Mouse (Mus musculus): Measurements from ENCODE around the gene Olfr247.
"Not testable (repeated sequence)": the region's sequence is repeated elsewhere in the genome, so short reads cannot be mapped to it uniquely, and the experiment has no call there.

Olfr247 gene

DNA sequence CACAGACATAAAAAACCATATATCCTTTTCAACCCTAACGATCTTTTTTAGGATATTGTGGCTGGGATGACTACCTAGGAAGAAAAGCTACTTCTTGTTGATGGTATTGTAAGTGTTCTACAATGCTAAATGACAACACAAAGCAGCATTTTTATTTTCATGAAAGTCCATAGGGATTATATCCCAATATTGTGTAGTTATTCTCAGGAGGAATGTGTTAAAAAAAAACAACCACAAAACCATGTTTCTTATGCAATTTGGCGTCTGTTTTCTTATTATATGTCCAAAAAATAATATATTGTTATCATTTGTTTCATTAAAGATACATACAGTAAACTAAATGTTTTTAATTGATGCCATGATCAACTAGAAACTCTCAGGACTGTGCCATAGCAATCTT, at the start of gene Olfr247:
Gene Olfr247 (minus strand): TSS at position 101 of the 400 bp plus-strand sequence.
- not testable (repeated sequence) for DNase-seq

DNA sequence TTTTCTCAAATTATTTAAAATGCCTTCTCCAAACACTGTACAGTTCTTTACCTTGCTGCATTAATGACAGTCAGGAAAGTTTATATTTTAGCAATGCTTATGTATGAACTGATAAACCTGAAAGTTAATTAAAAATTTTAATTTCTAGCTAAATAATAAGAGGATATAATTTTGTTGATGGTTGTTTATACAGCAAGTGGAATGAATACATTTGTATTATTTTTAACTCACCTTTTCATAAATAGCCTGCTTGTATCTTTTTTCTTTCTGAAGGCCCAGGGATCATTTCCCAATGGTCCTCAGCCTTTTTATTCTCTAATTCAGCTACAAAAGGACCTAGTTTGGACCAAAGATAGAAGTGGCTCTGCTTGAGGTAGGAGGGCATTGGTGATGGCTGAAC, 36.4 kb upstream of the Olfr247 start, which contains the start of gene Olfr820:
Gene Olfr820 (plus strand): TSS at position 301 of the 400 bp plus-strand sequence.
- no peak for DNase-seq

DNA sequence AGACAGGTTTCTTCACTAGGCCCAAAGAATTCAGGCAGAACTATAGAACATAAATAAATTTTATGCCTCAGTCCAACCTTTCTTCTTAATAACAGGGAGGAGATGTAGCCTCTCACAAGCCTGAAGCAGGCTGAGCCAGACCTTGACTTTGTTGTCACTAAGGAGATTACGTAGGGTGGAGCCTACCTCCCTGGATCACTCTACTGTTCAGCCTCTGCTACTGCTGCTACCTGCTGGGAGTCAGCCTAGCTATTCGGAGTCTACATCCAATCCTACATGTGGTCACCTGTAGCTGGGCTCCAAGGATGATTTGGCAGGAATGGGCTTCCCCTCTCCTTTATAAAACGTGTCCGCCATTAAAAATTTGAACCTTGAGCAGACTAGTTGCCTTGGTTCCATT, 29.4 kb upstream of the Olfr247 start:
- DNase-seq: not testable (repeated sequence)

DNA sequence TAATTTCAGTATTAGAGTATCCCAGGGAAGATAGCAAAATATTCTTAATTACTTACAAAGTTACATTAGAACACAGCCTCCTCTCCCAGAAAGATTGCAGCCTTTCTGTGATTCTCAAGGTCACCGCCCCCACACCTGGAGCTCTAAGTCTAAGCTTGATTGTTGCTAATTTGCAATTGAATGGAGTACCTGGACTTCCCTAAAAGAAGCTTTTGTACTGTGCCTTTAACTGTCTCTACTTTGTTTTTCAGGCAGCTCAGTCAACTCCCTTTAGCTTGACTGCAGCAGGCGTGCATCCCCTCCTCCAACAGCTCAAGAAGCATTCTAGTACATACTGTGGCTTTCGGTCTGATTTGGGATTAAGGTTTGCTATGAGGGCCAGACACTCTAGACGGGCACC, 28.2 kb upstream of the Olfr247 start:
- DNase-seq: not testable (repeated sequence)

DNA sequence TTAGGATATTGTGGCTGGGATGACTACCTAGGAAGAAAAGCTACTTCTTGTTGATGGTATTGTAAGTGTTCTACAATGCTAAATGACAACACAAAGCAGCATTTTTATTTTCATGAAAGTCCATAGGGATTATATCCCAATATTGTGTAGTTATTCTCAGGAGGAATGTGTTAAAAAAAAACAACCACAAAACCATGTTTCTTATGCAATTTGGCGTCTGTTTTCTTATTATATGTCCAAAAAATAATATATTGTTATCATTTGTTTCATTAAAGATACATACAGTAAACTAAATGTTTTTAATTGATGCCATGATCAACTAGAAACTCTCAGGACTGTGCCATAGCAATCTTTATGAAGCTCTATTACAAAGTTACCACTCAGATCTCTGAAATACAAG, 9.0 kb upstream of the Olfr247 start, which contains the start of gene Gm10310:
Gene Gm10310 (minus strand): TSS at position 101 of the 400 bp plus-strand sequence.
- not testable (repeated sequence) for DNase-seq

DNA sequence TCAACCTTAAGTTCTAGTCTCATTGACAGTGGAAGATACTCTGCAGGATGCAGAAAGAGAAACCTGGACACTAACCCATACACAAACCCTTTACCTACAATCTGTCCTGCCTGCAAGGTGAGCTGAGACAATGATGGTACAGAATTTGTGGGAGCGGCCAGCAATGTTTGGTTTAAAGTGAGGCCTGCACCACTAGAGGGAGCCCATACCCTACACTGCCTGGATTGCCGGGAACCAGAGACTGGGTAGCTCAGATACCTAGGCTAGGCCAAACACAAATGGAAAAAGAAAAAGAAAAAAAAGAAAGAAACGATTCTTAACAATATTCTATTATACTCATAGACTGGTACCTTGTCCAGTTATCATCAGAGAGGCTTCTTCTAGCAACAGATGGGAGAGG, 5.9 kb upstream of the Olfr247 start:
- not testable (repeated sequence) for DNase-seq

DNA sequence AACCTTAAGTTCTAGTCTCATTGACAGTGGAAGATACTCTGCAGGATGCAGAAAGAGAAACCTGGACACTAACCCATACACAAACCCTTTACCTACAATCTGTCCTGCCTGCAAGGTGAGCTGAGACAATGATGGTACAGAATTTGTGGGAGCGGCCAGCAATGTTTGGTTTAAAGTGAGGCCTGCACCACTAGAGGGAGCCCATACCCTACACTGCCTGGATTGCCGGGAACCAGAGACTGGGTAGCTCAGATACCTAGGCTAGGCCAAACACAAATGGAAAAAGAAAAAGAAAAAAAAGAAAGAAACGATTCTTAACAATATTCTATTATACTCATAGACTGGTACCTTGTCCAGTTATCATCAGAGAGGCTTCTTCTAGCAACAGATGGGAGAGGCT, 2.9 kb downstream of the Olfr247 start:
- not testable (repeated sequence) for DNase-seq

DNA sequence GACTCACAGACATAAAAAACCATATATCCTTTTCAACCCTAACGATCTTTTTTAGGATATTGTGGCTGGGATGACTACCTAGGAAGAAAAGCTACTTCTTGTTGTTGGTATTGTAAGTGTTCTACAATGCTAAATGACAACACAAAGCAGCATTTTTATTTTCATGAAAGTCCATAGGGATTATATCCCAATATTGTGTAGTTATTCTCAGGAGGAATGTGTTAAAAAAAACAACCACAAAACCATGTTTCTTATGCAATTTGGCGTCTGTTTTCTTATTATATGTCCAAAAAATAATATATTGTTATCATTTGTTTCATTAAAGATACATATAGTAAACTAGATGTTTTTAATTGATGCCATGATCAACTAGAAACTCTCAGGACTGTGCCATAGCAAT, 8.8 kb downstream of the Olfr247 start, which contains the start of gene Olfr819:
Gene Olfr819 (minus strand): TSS at position 101 of the 400 bp plus-strand sequence.
- DNase-seq: not testable (repeated sequence)

DNA sequence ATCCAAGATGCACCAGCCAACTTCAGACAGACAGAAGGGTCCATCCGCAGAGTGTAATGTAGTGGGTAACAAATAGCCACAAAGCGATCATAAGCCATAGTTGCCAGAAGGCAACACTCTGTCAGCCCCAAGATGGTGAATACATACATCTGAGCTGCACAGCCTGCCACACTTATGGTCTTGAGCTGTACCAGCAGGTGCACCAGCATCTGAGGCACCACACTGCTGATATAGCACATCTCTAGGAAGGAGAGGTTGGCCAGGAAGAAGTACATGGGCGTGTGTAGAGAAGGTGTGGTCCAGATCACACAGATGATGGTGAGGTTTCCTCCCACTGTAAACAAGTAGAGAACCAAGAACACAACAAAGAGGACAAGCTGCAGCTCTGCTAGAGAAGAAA, 9.7 kb downstream of the Olfr247 start:
- not testable (repeated sequence) for DNase-seq

DNA sequence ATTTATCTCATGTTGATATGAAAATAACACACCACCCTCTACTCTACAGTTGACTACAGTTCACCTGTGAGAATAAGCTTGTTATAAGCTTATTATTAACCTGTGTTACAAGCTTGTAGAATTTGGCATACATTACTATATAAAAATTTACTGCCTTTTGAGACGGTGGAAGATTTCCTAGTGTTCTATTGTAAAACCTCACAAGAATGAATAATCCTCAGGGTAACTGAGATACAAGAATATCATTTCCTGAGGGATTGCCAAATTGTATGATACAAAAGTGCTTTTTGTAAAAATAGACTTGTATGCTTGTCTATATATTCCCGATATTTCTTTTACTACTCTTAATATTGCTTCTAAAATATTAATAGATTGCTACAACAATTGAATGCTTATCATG, 26.9 kb downstream of the Olfr247 start, which contains the start of gene Olfr818:
Gene Olfr818 (minus strand): TSS at position 101 of the 400 bp plus-strand sequence.
- DNase-seq: no peak

Measured in thymus, postnatal 36 days (tissue).